Mouse (Mus musculus): ENCODE results near the gene Capsl. TPM values are rescaled to one million over a fixed set of nuclear protein-coding genes. Genes with fewer than 3 reads are reported as not detected.

Gene Capsl
- total RNA-seq (2023) = under 1 TPM in 1 of 2 experiments, not detected in 1; 0.42 TPM

DNA sequence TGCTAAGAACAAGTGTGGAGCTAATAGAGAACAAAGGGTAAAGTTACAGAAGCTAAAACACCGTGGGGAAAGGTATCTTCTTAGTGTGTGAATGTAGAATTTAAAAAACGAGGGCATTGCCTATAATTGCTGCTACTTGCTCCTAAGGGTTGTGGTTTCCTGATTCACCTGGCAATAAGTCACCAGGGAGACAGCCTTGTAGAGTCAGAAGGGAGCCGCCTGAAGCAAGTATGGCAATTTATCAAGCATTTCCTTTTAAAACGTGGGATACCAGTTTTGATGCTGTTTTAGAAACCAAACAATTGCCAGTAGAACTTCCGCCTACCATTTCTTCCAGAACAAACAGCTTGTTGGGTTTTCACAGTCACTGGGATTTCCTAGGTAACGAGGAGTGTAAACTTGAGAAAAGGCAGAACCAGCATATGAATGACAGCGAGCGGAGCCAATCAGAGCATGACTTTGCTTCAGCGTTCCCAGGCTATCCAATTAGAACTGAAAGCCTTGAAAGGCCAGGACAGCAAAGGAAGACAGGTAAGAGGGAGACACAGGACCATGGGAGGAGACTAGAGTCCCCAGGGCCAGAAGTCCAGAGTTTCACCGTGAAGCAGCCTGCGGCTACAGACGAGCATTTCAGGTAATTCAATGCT, at the start of gene Capsl:
Gene Capsl (plus strand): TSS at position 495 of the 647 bp plus-strand sequence.

Other genes with a start within 250 kb of the Capsl start
- gene Ugt3a1, start 159.1 kb upstream of the Capsl start, total RNA-seq (2023) = not detected
- gene Ugt3a2, start 100.5 kb upstream of the Capsl start, total RNA-seq (2023) = not detected
- 1 to 10 TPM; 1.4 to 2.3 TPM for gene Il7r, start 94.1 kb downstream of the Capsl start, total RNA-seq (2023)